Mouse (Mus musculus): ENCODE data around the gene Eif1. TPM values are rescaled to one million over a fixed set of nuclear protein-coding genes. Genes with fewer than 3 reads are reported as not detected.

Gene Eif1
- 1,535 and 1,764 TPM in 2 replicates for polyA plus RNA-seq (2015; fragmentation: Nextera tagmentation; extraction: Ambion mirVana)

DNA sequence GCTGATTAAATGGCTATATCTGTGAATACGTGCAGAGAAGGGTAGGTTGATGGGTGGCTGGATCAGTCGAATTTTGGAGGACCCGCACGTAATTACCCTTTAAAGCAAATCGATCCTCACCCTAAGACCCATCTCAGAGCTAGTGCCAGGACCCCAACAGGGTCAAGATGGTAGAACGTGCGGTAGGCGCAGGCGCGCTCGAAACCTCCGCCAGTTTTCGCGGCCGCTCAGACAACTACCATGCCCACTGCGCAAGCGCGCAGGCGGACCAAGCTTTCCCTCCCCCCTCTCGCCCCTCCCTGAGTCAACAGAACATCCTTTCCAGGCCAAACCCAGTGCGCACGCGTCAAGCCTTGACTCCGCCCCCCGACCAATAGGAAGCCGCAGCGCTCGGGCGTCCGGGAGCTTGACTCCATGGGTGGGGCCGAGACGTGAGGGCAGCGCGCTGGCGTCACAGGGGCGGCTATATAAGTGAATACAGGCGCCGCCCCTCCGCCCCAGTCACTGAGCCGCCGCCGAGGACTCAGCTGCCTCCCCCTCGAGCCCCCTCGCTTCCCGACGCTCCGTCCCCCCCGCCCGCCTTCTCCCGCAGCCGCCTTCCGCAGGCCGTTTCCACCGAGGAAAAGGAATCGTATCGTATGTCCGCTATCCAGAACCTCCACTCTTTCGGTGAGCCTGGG, at the start of gene Eif1:
TSS of gene Eif1 (plus strand) at position 394 of the 680 bp plus-strand sequence.
- Histone ChIP-seq H3K9ac (peak within 1 kb of the TSS; percentile 92), H3K4me1 (peaks cover 7% of the 10 kb centered on the region; the same call in 1 of the 2 replicates), H3K36me3 (peaks cover 19% of the 10 kb centered on the region), H3K4me2 (peak within 1 kb of the TSS; percentile 62), H3K27ac (peak within 1 kb of the TSS; percentile 100), H3K4me3 (peak within 1 kb of the TSS; percentile 72), H3K27me3 (no peaks in the 10 kb centered on the region), H3K9me3 (no peaks in the 10 kb centered on the region)
- under 1% methylated on average over 51 of the region's 58 CpGs for WGBS
- peak; percentile 90 for ATAC-seq (ENCODE audit: insufficient number of reproducible peaks, low FRiP score, low TSS enrichment, low read depth)

DNA sequence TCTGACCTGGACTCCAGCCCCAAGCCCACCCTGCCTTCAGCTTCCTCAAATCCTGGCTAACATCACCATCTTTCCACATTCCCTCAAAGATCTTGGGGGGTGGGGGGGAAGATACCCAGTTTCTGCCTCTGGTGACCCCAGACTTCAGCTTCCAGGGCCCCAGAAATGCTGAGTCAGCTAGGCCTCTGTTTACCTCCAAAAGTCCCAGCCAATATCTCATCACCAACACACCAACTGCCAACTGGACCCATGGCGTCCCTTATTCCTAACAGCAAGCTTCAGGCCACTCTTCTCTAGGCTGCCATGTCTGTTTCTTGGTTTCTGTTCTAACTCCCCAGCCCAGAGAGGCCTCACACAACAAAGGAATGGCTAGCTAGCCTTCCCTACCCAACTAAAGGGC, 47.8 kb upstream of the Eif1 start:
- H3K9me3 ChIP-seq, result no peaks in the 10 kb centered on the region
- no peak overlapping the region for H3K27ac ChIP-seq
- H3K4me3 ChIP-seq, result no peak overlapping the region
- no peaks in the 10 kb centered on the region for H3K27me3 ChIP-seq
- no peaks in the 10 kb centered on the region for H3K36me3 ChIP-seq
- no peak for ATAC-seq (ENCODE audit: insufficient number of reproducible peaks, low FRiP score, low TSS enrichment, low read depth)
- no peak overlapping the region for H3K4me2 ChIP-seq
- H3K4me1 ChIP-seq, result 0 out of 2 replicates have a peak, but pooled peaks cover 7% of the 10 kb centered on the region
- H3K9ac ChIP-seq, result no peak overlapping the region
- WGBS, result 85% methylated on average over 1 of the region's 1 CpGs

DNA sequence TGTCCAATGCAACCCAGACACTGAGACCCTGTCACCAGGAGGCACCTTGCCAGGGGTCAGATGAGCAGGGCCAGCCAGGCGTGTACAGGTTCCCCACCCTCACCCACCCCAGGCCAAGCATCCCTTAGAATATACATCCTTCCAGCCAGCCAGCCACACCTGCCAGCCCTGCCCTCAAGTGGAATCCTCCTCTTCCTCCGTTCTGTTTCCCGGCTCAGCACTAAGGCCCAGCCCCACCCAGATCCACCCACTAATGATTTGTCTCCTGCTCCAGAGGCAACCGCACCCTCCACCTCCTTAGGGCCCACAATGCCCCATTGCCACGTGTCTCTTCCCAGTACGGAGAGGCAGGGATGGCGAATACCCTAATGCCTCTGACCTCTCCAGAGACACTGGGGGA, 45.0 kb upstream of the Eif1 start:
- no peak overlapping the region for H3K4me2 ChIP-seq
- no peaks in the 10 kb centered on the region for H3K27me3 ChIP-seq
- no peaks in the 10 kb centered on the region for H3K36me3 ChIP-seq
- no peaks in the 10 kb centered on the region for H3K9me3 ChIP-seq
- no peak overlapping the region for H3K9ac ChIP-seq
- 74% methylated on average over 7 of the region's 7 CpGs for WGBS
- no peak for ATAC-seq (ENCODE audit: insufficient number of reproducible peaks, low FRiP score, low TSS enrichment, low read depth)
- no peak overlapping the region for H3K27ac ChIP-seq
- H3K4me1 ChIP-seq, result 0 out of 2 replicates have a peak, but pooled peaks cover 7% of the 10 kb centered on the region
- H3K4me3 ChIP-seq, result no peak overlapping the region

GRCm38 (mm10) chr11:100275466-100275865, 44.2 kb upstream of the Eif1 start:
- Histone ChIP-seq H3K27ac (no peak overlapping the region), H3K9ac (no peak overlapping the region), H3K36me3 (no peaks in the 10 kb centered on the region), H3K27me3 (no peaks in the 10 kb centered on the region), H3K4me2 (no peak overlapping the region), H3K9me3 (no peaks in the 10 kb centered on the region), H3K4me1 (0 out of 2 replicates have a peak, but pooled peaks cover 7% of the 10 kb centered on the region), H3K4me3 (no peak overlapping the region)
- 61% methylated on average over 5 of the region's 5 CpGs for WGBS
- no peak for ATAC-seq (ENCODE audit: insufficient number of reproducible peaks, low FRiP score, low TSS enrichment, low read depth)

- Histone ChIP-seq H3K4me2 (no peak overlapping the region), H3K36me3 (no peaks in the 10 kb centered on the region), H3K27ac (no peak overlapping the region), H3K27me3 (no peaks in the 10 kb centered on the region), H3K4me1 (peaks cover 12% of the 10 kb centered on the region; the same call in 1 of the 2 replicates), H3K9ac (no peak overlapping the region), H3K4me3 (no peak overlapping the region), H3K9me3 (no peaks in the 10 kb centered on the region)
- ATAC-seq (ENCODE audit: insufficient number of reproducible peaks, low FRiP score, low TSS enrichment, low read depth), result no peak
- WGBS, result 68% methylated on average over 15 of the region's 15 CpGs
These were observed 41.8 kb upstream of the Eif1 start for GRCm38 (mm10) chr11:100277726-100278480.

- no peak for ATAC-seq (ENCODE audit: insufficient number of reproducible peaks, low FRiP score, low TSS enrichment, low read depth)
- 47% methylated on average over 5 of the region's 5 CpGs for WGBS
- Histone ChIP-seq H3K4me3 (no peak overlapping the region), H3K27ac (no peak overlapping the region), H3K36me3 (no peaks in the 10 kb centered on the region), H3K27me3 (no peaks in the 10 kb centered on the region), H3K9ac (no peak overlapping the region), H3K4me2 (no peak overlapping the region), H3K4me1 (peaks cover 11% of the 10 kb centered on the region; the same call in 1 of the 2 replicates), H3K9me3 (no peaks in the 10 kb centered on the region)
These were observed 40.9 kb upstream of the Eif1 start for GRCm38 (mm10) chr11:100278759-100279158.

DNA sequence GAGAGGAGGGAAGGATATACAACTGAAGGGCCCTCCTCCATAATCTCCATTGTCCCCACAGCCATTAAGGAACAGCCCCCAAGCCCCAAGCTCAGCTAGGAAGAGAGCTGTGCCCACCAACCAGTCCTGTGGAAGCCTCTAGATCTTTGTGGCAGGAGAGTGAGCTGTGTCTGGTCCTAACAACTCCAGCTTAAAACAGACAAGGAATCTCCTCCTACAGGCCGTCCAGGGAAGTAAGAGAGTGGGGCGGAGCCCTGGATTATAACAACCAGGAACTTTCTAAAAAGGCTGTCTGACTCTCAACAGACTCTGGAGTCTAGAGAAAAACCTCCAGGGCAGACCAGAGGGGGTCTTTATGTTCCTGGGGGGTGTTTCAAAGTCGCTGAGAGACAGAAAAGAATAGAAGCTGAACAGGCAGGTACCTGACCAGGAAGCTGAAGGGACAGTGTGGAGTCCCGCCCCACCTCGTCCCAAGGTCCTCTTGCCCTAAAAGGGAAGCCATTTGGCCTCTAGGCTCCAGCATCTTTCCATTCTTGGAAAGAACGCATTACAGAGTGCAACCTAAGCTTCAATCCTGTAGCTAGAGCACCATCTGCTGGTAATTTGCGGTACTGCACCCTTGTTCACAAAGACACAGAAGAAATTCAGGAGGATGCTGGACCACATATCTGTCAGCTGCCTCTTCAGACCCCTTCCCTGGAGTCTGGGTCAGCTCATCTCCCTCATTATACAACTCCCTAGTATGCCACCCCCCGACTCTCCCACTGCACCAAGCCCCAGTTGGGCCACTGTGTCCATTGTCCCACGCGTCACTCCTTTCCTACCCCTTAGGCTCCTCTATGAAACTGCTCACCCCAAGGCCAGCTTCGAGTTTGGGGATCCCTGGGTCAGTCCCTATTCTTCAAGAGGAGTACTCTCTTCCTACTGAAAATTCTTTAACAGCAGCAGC, 37.8 kb upstream of the Eif1 start:
- no peak overlapping the region; the same call in 1 of the 2 replicates for H3K27ac ChIP-seq
- no peaks in the 10 kb centered on the region for H3K36me3 ChIP-seq
- H3K4me2 ChIP-seq, result no peak overlapping the region
- ATAC-seq (ENCODE audit: insufficient number of reproducible peaks, low FRiP score, low TSS enrichment, low read depth), result peak; percentile 7; the same call in 1 of the 2 replicates
- no peak overlapping the region for H3K9ac ChIP-seq
- no peaks in the 10 kb centered on the region for H3K9me3 ChIP-seq
- peaks cover 13% of the 10 kb centered on the region for H3K4me1 ChIP-seq
- H3K4me3 ChIP-seq, result no peak overlapping the region
- H3K27me3 ChIP-seq, result no peaks in the 10 kb centered on the region
- WGBS, result 18% methylated on average over 11 of the region's 11 CpGs

DNA sequence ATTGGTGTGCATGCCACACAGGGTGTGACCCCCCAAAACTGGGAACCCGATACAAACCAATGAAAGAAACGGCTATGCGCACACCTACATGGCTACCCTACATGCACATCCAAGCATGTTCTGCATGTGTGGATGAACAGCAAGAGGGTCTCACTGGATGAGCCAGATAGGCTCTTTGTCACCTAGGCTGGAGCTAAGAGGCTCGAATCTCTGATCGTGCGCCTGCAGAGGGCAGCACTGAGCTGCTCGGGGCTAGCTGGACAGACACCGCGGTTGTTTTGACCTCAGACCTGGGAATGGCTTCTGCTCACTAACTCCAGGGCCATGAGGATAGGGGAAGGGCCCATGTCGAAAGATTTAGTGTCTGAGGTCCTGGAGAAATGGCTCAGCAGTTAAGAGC, 37.1 kb upstream of the Eif1 start:
- Histone ChIP-seq H3K27me3 (no peaks in the 10 kb centered on the region), H3K9ac (no peak overlapping the region), H3K27ac (no peak overlapping the region), H3K36me3 (no peaks in the 10 kb centered on the region), H3K4me3 (no peak overlapping the region), H3K9me3 (no peaks in the 10 kb centered on the region), H3K4me1 (peaks cover 19% of the 10 kb centered on the region), H3K4me2 (no peak overlapping the region)
- 23% methylated on average over 10 of the region's 10 CpGs for WGBS
- ATAC-seq (ENCODE audit: insufficient number of reproducible peaks, low FRiP score, low TSS enrichment, low read depth), result no peak

DNA sequence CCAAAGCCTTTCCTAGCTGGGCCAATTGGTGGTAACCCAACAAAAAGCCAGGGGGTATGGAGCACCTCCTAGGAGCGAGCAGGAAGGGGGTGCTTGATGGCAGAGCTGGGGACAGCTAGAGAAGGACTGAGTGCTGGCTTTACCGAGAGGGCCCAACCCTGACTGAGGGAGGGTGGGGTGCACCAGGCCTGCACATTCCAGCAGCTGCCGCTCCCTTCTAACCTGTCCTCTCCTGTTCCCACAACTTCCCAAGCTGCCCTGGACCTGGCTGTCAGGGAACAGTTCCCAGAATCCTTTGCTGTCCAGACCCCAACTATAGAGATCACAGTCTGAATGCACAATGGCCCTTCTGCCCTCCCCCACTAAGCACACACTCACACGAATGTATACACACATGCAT, 34.7 kb upstream of the Eif1 start:
- Histone ChIP-seq H3K27ac (peak overlapping the region; percentile 58), H3K4me1 (peaks cover 31% of the 10 kb centered on the region), H3K36me3 (no peaks in the 10 kb centered on the region), H3K4me3 (no peak overlapping the region), H3K4me2 (no peak overlapping the region), H3K9me3 (no peaks in the 10 kb centered on the region), H3K27me3 (no peaks in the 10 kb centered on the region), H3K9ac (no peak overlapping the region)
- ATAC-seq (ENCODE audit: insufficient number of reproducible peaks, low FRiP score, low TSS enrichment, low read depth), result no peak
- WGBS, result 61% methylated on average over 4 of the region's 4 CpGs

DNA sequence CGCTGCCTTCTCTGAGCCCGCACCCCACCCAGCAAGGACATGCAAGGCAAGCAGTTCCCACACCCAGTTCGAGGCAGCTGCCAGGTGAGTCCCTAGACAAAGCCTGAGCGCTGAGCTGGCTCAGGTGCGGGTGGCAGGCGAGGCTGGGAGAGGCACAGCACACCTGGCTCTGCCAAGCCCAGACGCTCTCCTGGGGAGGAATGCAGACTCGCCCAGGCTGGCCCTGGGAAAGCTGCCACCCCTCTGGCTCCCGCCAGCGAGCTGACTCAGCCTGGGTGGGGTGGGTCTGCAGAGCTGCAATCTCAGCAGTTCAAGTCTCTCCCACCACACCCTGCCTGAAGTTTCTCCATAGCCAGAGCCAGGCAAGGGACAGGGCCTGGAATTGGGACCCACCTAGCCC, 32.7 kb upstream of the Eif1 start:
- Histone ChIP-seq H3K4me3 (no peak overlapping the region), H3K9ac (0 out of 2 replicates have a peak overlapping the region, but pooled peaks have one; percentile 1), H3K4me2 (no peak overlapping the region), H3K36me3 (no peaks in the 10 kb centered on the region), H3K4me1 (peaks cover 41% of the 10 kb centered on the region), H3K27me3 (no peaks in the 10 kb centered on the region), H3K27ac (peak overlapping the region; percentile 86), H3K9me3 (no peaks in the 10 kb centered on the region)
- WGBS, result 27% methylated on average over 10 of the region's 10 CpGs
- ATAC-seq (ENCODE audit: insufficient number of reproducible peaks, low FRiP score, low TSS enrichment, low read depth), result peak; percentile 46

- Histone ChIP-seq H3K9ac (no peak overlapping the region), H3K27ac (peak overlapping the region; percentile 79), H3K4me1 (peaks cover 34% of the 10 kb centered on the region), H3K4me3 (no peak overlapping the region), H3K4me2 (no peak overlapping the region), H3K27me3 (no peaks in the 10 kb centered on the region), H3K9me3 (no peaks in the 10 kb centered on the region), H3K36me3 (no peaks in the 10 kb centered on the region)
- peak; percentile 22; the same call in 1 of the 2 replicates for ATAC-seq (ENCODE audit: insufficient number of reproducible peaks, low FRiP score, low TSS enrichment, low read depth)
- 56% methylated on average over 6 of the region's 6 CpGs for WGBS
These were observed 30.7 kb upstream of the Eif1 start for GRCm38 (mm10) chr11:100288942-100289341.

All from limb, embryonic 15.5 days (tissue).